Mouse (Mus musculus): Measurements from ENCODE around the gene Tet3.
A peak's percentile ranks its signal among the peaks of the same experiment; 100 is the strongest.

Tet3 gene

DNA sequence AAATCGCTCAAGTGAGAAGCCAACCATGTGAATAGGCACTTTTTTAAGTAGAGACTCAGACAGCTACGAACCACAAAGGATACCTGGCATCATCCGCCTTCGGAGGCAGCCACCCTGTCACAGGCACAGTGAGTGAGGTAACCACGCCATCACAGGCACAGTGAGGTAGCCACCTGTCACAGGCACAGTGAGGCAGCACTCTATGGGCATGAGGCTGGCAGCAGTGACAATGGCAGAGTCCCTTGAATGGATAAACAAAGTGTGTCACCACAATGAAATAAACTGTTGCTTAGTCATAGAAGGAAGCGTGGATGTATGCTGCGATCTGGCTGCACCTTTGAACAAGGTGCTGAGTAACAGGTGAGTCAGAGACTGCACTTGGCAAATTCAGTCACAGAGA lies 19.7 kb upstream of the Tet3 start:
- DNase-seq (ENCODE audit: low spot score in 2 of 2) = no peak

DNA sequence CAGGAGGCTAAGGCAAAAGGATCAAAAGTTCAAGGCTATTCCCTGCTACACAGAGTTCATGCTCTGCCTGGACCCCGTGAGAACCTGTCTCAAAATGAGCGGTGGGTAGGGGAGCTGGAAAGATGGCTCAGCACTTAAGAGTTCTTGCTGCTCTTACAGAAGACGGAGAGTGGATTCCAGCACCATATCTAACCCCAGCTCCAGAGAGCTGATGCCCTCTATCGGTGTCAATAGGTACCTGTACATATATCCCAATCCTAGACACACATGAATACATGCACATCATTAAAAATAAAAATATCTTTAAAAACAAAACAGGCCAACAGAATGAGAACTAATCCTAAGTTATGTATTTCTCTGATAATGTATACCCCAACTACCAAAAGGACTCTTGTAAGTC lies 19.3 kb upstream of the Tet3 start:
- no peak for DNase-seq (ENCODE audit: low spot score in 2 of 2)

DNA sequence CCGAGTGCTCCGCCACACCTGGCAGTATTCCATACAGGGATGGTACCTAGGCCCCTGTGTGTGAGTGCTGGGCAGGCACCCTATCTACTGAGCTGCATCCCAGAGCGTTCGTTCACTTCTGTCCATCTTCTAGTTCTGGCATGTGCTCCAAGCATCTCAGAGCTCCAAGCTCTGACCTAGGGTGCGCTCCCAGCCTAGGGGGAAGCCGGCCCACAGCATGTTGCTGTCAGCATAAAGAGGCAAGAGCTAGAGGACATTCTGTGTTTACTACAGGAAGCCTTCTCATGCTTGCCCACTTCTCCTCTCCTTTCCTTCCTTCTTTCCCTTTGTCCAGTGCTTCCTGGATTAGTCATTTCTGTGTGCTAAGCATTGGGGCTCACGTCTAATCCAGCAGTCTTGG lies 16.5 kb upstream of the Tet3 start:
- DNase-seq (ENCODE audit: low spot score in 2 of 2) = no peak

DNA sequence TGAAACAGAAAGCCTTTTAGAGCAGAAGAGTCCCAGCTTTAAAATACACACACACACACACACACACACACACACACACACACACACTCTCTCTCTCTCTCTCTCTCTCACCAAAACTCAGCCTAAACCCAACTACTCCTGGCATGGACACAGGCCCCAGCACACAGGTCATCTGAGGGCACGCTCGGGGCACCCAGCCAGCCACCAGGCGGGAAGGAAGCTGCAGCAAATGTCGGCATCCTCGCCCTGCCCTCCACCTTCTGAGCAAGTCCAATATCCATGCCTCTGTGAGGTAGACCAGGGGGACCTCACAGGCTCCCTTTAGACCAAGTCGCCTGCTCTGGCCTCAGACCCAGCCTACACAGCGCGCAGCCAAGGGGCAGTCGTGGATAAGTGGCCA lies 14.4 kb upstream of the Tet3 start:
- DNase-seq (ENCODE audit: low spot score in 2 of 2) = no peak

DNA sequence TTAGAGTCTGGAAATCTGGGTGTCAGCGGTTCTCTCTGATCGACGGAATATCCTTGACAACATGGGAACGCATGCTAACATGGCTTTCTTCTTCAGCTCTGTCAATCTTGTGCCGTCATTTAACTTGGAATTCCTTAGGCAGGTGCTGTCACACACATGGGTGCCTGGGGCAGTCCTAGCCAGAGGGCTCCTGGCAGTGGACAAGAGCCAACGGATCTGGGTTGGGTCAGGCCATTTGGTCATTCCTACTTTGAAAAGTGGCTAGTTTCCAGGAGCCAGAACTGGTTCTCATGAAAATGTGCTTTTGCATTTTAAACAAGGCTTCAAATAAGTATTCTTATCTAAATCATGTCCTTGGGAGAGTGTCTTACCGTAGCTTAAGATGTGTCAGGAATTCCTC lies 12.9 kb upstream of the Tet3 start:
- no peak for DNase-seq (ENCODE audit: low spot score in 2 of 2)

DNA sequence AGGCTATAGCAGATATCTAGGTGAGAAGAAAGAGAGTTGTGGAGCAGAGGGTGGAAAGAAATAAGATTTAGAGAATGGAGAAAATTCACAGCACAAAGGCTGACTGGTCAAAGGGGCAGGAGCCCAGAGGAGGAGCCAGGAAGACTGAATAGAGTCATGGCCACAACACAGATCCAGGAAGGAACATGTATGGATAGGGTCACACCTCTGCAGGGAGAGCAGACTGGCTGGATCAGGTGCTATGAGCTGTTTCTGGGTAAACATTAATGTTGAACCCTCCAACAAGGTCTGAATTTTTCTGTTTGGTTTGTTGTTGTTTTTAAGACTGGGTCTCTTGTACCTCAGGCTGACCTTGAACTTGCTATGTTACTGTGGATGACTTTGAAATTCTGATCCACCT lies 5.1 kb upstream of the Tet3 start:
- DNase-seq (ENCODE audit: low spot score in 2 of 2) = no peak

DNA sequence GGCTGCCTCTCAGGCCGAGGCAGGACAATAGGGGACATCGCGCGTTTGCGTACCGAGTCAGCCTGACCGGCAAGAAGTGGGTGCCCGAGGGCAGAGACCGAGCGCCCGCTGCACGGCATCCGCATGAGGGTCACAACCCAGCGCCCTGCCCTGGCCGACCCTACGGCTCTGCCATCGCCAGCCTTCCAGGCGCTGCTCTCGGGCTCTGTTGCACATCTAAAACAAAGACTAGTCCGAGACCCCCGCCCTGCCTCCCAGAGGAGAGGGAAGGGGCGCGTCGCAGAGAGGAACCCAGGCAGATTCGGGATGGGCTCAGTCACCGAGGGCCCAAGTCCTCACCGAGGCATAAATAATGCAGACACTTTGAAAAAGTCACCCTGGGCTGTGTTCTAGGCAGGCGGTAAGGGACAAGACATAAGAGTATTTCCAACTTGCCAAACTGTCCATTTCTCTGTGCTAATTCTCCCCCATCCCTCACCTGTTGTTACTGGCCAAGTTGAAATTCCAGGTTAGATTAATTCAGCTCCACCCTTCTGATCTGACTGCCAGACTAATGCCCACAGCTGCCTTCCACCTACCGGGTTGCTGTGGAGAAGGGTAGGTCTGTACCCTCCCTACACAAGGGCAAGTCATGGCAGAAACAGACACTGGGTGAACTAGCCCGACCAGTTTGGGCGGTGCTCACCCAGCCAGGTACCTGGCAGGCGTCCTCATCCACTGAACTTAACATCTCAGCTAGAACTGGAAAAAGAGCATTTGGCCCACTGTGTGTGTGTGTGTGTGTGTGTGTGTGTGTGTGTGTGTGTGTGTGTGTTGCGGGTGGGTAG lies 1.7 kb downstream of the Tet3 start:
- DNase-seq (ENCODE audit: low spot score in 2 of 2) = no peak

DNA sequence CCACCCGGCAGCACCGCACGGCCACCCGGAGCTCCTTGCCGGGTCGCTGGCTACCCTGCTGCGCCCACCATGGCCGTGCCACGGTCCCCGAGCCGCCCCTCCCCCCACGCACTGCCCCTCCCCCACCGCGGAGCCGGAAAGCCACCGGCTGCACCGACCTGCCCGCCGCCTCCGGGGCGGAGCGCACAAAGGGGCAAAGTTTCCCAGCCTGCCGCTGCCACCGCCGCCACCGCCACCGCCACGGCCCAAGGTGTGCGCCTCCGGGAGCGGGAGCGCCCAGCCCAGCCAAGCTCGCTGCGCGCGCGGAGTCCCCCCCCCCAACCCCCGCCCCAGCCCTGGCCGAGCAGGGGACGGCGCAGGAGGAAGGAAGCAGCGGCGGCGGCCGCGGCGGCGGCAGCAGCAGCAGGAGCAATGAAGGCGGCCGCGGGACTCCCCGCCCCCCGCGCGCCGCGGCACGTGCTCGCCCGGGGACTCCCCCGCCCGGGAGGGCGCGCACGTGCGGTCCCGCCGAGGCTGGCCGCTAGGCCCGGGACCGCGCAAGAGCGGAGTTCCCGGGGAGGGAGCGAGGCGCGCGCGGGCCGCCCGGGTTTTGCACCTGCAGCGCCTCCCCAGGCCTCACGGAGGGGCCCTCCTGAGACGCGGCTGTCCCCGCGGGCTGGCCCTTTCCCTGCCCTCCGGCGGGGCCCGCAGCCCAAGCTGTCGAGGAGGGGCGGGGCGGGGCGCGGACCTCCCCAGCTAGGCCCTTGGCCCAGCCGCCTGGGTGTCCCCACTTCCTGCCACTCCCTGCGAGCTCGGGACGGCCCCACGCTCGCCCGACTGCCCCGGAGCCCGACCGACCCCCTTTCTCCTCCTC lies 2.5 kb downstream of the Tet3 start:
- no peak for DNase-seq (ENCODE audit: low spot score in 2 of 2)

DNA sequence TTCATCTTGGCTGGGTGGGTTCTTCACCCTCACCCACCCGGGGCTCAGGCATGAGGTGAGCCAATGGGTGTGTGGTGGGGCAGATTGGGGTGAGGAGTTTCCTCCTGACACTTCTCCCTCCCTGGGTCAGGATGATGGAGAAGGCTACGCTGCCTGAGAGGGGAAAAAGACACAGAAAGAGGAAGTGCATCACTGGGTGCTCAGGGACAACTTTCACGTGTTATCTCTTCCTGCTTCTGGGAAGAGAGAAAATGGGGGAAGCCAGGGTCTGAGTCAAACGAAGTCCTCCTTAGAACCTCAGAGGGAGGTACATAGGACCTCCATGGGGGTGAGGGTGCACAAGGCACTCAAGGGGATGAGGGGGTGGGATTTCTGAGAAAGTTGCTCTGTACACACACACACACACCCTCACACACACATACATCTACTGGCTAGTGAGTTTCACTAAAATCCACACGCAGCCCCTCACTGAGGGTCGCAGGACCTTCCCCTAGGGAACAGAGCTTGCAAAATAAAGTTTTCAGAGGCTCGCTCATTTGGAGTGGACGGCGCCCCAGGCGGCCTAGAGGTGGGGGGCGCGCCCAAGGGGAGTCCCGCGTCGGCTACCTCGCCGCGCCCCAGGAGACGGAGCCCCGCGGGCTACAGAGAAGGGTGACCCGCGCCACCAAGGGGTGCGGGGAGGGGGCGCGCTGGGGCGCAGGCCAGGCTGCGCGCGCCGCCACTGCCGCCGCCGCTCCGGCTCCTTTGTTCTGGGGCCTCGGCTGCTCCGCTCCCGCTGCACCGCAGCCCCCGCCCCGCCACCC lies 3.4 kb downstream of the Tet3 start:
- DNase-seq (ENCODE audit: low spot score in 2 of 2) = no peak

DNA sequence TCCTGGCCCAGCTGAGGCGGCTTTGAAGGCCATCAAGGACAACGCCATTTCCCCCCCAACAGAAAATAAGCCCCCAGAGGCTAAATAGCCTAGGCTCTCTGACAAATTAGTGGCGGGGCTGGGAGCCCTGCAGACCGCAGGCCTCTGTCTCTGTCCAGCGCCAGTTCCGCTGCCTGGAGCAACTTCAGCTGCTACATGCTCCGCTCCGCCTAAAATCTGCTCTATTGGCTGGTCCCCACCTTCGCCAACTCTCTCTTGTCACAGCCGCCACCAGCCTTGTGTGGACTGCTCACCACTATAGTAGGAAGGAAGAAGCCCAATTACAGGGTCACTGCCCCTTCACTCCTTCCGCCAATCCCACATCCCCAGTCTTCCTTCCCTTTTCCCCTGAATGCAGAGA lies 5.2 kb downstream of the Tet3 start:
- no peak for DNase-seq (ENCODE audit: low spot score in 2 of 2)

DNA sequence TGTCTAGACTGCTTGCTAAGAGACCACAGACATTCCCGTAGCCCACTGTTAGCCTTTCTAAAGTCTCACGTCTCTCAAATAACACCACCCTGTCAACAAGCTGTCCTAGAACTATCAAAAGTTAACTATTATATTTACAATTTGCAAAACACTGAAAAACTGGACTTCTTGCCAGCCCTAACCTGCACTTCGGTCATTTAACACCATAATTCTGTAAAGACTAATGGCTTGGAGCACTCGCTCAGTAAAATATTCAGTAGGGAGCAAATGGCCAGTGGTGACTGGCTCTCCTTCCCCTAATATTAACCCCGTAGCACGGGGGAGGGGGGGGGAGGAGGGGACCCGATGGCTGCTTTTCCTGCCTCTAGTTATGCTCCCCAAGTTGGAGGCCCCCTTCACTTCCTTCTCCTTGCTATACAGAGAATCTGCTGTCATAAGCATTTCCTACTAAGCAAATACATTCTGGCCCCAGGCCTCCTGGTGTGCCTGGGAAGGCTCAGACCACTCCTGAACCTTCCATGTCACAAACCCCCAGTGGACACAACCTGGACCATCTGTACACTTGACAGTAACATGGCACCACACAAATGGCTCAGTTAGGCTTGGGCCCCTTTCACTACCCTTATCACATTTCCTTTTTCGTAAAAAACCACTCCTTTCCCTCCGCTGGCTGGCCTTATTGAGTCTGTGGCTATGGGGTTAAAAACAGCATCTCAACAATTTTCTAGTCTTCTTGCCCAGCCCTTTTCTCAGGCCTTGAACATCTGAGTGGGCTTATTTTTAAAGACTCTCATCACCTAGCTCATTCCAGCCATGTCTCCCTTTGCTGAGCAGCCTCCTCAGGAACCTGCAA lies 8.2 kb downstream of the Tet3 start:
- DNase-seq (ENCODE audit: low spot score in 2 of 2) = no peak

DNA sequence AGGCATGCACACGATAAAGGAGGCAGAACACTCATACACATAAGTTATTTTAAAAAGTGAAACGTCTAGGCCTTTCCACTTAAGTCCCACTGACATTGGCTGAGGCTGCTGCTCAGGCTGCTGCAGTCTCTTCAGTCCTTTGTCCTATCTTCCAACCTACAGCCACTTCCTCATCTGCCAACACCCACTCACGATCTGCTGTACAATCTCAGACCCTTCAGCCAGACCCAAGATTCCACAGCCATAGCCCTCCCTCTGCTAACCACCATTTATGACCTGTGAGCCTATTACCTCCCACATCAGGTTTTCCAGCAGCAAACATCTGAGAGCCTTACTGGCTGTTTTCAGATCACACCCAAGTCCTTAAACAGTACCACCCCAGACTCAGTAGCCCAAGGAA lies 9.4 kb downstream of the Tet3 start:
- no peak for DNase-seq (ENCODE audit: low spot score in 2 of 2)

DNA sequence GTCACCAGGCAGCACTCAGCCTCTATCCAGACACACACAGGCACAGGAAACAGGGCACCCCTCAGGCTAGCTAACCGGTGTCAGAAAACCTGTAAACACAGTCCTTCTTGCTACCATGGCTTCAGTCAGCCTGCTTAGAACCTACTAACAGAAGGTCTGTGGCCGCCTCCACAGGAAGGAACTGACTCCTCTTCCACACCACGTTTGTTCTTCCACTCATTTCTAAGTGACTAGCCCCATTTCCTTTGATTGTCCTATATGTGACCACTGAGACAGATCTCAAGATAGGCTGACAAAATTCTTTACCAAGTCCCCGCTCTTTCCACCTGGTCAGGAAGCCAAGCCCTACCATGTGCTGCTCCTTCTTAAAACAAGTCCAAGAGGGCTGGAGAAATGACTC lies 10.0 kb downstream of the Tet3 start:
- no peak for DNase-seq (ENCODE audit: low spot score in 2 of 2)

DNA sequence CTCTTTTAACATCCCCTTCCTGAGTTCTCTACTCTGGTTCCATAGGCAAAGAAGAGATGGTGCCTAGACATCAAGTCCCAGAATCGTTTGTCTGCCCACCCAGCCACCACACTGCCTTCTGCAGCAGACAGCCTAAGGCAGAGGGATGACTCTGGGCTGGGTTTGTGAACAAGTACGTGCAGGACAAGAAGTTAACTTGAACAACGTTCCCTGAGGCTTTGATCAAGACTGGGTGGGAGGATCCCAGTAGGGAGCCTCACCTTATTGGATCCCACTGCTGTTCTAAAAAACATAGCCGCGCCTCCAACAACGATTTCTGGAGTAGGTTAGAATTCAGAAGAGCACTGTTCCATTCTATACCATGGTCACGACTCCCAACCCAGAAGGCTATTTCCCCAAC lies 11.9 kb downstream of the Tet3 start:
- no peak for DNase-seq (ENCODE audit: low spot score in 2 of 2)

DNA sequence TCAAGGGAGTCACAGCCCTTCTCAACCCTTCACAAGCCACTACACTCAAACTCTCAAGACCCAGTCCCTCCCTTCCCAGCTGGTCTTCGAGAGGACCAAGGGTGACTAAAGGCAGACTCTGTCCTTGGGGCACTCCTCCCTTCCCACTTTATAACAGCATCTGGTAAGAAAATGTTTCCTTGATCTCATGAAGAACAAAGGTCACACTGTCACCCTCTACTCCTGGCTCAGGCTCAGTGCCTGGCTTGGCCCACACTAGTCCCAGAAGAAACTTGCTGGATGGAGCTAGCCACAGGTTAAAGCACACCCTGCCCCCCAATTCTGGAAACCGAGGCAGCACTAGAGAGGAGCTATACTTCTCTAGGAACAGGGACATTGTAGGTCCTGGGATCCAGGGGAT lies 13.1 kb downstream of the Tet3 start:
- no peak for DNase-seq (ENCODE audit: low spot score in 2 of 2)

DNA sequence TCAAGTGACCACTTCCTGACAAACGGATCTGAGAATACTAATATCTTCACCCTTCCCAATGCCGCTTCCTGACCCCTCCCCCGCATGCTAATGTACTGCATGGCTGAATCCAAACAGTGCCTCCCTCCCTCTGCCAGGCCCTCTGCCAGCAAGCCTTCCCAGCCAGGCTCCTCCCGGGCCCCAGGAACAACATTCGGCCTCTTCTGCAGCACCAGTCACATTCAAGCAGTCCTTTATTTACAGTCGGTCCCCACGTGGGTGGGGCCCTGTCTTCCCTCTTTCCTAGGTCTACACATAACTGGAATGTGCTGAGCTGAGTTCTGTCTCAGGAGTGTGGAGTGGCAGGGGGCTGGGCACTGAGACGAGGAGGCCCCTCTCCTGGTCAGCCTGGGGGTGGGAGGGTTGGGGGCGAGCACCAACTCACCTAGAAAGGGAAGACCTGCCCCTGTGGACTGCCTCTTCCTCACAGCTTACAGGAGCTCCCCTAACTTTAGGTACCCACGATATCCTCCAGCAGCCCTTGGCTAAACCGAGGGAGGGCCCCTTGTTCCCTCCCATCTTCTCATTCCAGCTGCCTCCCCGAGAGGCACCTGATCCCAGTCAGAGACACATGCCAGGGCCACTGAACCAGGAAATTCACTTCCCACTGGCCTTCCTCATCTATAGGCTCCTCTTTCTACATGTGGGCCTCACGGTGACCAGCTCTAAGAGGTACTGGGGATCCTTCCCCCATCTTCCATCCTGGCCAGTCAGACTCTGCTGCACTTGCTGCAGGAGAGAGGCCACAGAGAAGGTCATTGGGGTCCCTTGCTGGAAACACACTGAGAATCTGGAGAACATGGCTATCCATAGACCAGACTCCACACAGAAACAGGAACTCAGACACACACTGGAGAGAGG lies 15.2 kb downstream of the Tet3 start:
- DNase-seq (ENCODE audit: low spot score in 2 of 2) = peak; percentile 48 to 58

DNA sequence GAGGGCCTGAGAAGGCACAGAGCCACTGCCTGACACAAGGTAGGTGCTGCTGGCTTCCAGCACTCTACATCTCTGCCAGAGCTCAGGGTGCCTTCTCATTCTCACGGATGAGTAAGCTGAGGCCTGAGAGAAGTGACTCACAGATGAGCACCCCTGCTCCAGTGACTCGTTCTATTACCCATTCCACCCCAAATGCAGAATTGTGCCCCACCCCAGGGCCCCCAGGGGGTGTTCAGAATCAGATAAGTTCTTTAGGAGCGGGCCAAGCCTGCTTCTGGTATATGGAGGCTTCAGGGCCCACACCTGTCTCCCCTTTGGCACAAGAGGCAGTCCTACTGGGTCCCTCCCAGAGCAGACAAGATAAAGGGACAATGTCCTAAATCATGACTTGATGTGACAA lies 16.2 kb downstream of the Tet3 start:
- DNase-seq (ENCODE audit: low spot score in 2 of 2) = no peak

DNA sequence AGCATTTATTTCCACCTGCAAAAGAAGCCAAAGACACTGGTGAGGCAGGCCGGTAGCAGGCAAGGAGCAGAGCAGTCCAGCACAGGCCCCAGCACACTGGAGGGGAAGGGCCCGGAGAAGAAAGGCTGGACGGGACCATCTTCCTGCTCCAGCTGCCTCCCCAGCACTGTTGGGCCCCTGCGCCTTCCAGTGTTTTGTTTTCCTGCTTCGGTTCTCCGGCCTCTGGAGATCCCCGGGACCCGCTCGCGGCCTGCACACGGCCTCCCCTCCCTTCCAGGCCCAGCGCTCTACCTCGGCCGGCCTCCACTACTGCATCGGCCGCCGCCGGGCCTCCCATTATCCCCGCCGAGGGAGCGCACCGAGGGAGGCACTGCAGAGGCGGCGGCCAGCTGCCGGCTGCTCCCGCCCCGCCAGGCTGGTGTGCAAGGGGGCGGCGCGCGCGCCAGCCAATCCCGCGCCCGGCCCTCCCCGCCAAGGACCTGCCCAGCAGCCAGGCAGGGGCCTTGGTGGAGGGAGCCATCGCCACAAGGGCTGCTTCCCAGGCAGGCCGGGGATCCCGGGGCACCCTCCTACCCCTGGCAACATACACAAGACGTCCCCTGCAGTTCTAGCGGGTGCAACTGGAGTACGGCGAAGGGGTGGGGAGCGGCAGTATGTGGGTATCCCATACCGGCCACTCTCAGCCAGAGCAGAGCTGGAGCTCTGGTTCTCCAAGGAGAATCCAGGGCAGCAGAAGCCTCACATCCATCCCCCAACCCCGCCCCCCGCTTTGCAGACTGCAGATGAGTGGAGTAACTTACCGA lies 17.4 kb downstream of the Tet3 start:
- DNase-seq (ENCODE audit: low spot score in 2 of 2) = peak; percentile 82 to 88

DNA sequence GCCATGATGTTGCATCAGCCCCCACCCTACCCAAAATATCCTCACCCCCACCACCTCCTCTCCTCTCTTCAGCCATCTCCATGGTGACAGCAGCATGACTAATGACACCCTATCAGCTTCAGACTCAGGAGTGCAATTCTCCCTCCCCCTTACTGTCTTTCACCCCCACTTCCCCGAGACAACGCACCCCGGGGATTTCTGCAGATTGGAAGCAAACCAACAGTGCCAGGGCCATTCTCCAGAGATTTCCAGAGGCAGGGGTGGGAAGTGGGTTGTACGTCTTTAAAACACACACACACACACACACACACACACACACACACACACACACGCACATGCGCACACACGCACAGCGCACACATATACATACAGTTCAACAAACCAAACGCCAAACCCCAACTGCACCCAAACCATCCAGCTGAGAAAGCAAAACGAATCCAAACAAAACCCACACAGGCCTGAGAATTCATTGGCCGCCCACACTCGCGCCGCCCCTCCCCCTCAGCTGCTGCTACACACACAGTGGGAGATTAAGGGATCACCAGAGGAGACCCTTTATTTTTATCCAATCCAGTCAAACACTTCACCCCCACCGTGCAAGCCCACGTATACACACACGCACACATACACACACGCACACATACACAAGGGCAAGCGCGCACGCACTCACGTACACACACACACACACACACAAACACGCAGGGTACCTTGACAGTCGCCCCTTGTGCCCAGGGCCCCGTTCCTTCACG lies 18.2 kb downstream of the Tet3 start:
- DNase-seq (ENCODE audit: low spot score in 2 of 2) = peak; percentile 79 to 88

Data from right cerebral cortex, postnatal 36 days (tissue).